Comparison of ENCODE assay signal across 8 mouse cellular contexts in the genomic region with DNA sequence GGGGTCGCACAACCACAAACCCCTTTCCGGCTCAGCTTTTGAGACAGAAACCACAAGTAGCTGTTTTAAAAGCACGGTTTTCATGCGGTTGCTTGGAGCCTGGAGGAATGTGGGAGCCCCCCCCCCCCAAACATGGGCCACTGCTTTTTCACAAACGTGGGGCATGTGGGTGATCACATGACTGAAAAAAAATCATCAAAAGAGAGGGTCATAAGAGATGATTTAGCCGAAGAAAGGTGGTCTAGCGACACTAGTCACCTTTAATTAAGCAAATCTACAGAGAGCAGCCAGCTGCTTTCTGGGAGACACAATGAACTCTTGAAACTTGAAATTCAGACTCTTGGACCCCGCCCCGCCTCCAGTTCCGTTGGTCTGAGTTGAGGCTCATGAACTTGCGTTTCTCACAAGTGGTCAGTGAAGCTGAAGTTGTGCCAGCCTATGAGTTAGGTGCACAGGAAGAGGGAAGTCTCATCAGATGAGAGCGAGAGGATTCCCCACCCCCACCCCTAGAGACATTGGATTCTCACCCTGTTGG. TPM values are rescaled to one million over a fixed set of nuclear protein-coding genes. Genes with fewer than 3 reads are reported as not detected.
DNase-seq lines count a peak whose midpoint lies in the region; ATAC-seq and TF ChIP-seq lines count a peak whose summit lies in the region.

No protein-coding gene starts in this region.

- no peak for DNase-seq in left cerebral cortex, adult 2 months (ENCODE audit: extremely low spot score in 1 of 2, low spot score in 2 of 2)
- no peak for DNase-seq in left cerebral cortex, postnatal 36 days (ENCODE audit: low spot score in 2 of 2)
- peak; percentile 50 to 69 for DNase-seq in kidney, postnatal 36 days
- DNase-seq in midbrain, embryonic 10.5 days (ENCODE audit: low spot score), result no peak
- peak; percentile 32 for DNase-seq in yolk sac, embryonic 10.5 days (ENCODE audit: low spot score)
- no peak for DNase-seq in right cerebral cortex, postnatal 4 days
- DNase-seq in urinary bladder, postnatal 4 days (ENCODE audit: low spot score in 2 of 2), result no peak

- no peaks in the 10 kb centered on the region for H3K27me3 ChIP-seq in forebrain, embryonic 15.5 days
- H3K27me3 ChIP-seq in midbrain, embryonic 10.5 days (ENCODE audit: low read depth, poor library complexity, severe bottlenecking), result no peaks in the 10 kb centered on the region

- no peaks in the 10 kb centered on the region for H3K36me3 ChIP-seq in forebrain, embryonic 15.5 days
- H3K36me3 ChIP-seq in midbrain, embryonic 10.5 days, result no peaks in the 10 kb centered on the region

- intact Hi-C loops in left cerebral cortex, adult 2 months (cut with DNase I), result loop anchor here (1.0 to 5.0 kb wide), 2 partner anchors 115 to 145 kb away; no protein-coding TSS in a partner anchor
- intact Hi-C loops in left cerebral cortex, postnatal 36 days (cut with DNase I), result loop anchor here (2.0 to 10.0 kb wide), 4 partner anchors 62 to 148 kb away; no protein-coding TSS in a partner anchor

- H3K9ac ChIP-seq in forebrain, embryonic 15.5 days (replicated peaks), result peak overlapping the region; percentile 81

- WGBS in forebrain, embryonic 15.5 days, result 10% methylated on average over 12 of the region's 12 CpGs
- 22% methylated on average over 12 of the region's 12 CpGs for WGBS in midbrain, embryonic 10.5 days

- no peaks in the 10 kb centered on the region for H3K9me3 ChIP-seq in forebrain, embryonic 15.5 days
- no peaks in the 10 kb centered on the region for H3K9me3 ChIP-seq in midbrain, embryonic 10.5 days (replicated peaks)

- H3K4me1 ChIP-seq in forebrain, embryonic 15.5 days, result peaks cover 23% of the 10 kb centered on the region
- peaks cover 38% of the 10 kb centered on the region for H3K4me1 ChIP-seq in midbrain, embryonic 10.5 days

- ATAC-seq in forebrain, embryonic 15.5 days (replicated peaks), result 0 out of 2 replicates have a peak, but pooled peaks have one; percentile 1

- H3K4me2 ChIP-seq in forebrain, embryonic 15.5 days (replicated peaks), result peak overlapping the region; percentile 89

- H3K27ac ChIP-seq in left cerebral cortex, adult 2 months, result no peak overlapping the region
- no peak overlapping the region for H3K27ac ChIP-seq in forebrain, embryonic 15.5 days (replicated peaks)
- peak overlapping the region; percentile 97 for H3K27ac ChIP-seq in midbrain, embryonic 10.5 days (replicated peaks)

- H3K4me3 ChIP-seq in left cerebral cortex, adult 2 months, result peak overlapping the region; percentile 87
- peak overlapping the region; percentile 73 for H3K4me3 ChIP-seq in forebrain, embryonic 15.5 days
- H3K4me3 ChIP-seq in midbrain, embryonic 10.5 days, result peak overlapping the region; percentile 88

- no peak for TF ChIP-seq CTCF in left cerebral cortex, adult 2 months (IDR thresholded peaks at IDR 0.05)

RNA-seq across cellular contexts. Expression of a gene that starts 1.0 kb away (rescaled TPM):
- 10 to 100 TPM; 19.1 to 21.5 TPM for total RNA-seq in left cerebral cortex, adult 2 months (2021)
- 10 to 100 TPM; 12.2 to 21.9 TPM for total RNA-seq in left cerebral cortex, postnatal 36 days (2021)
- polyA plus RNA-seq in forebrain, embryonic 15.5 days (2015; fragmentation: Nextera tagmentation; extraction: Ambion mirVana), result 5.2 and 5.3 TPM in 2 replicates
- 13.9 and 15.9 TPM in 2 replicates for polyA plus RNA-seq in midbrain, embryonic 10.5 days (2016; fragmentation: Nextera tagmentation; extraction: Ambion mirVana)

Comparison
In these comparisons a context has a peak if more than half of its experiments do, and no peak if none do; other contexts are left out.
1. DNase-seq: peak in kidney, postnatal 36 days (2 of 2) and yolk sac, embryonic 10.5 days (single experiment); none in left cerebral cortex, adult 2 months (0 of 2), left cerebral cortex, postnatal 36 days (0 of 2), midbrain, embryonic 10.5 days (single experiment), right cerebral cortex, postnatal 4 days (single experiment) and urinary bladder, postnatal 4 days (0 of 2).
2. Peak in every context shown above with its lines, with median percentiles within 50 percentile points of each other: H3K4me3 ChIP-seq.